Mouse (Mus musculus) layer of hippocampus, adult 18-20 months (tissue): Measurements from ENCODE around the gene Carf. TPM values are rescaled to one million over a fixed set of nuclear protein-coding genes. Genes with fewer than 3 reads are reported as not detected.
"Not testable (repeated sequence)": the region's sequence is repeated elsewhere in the genome, so short reads cannot be mapped to it uniquely, and the experiment has no call there.

Source experiments
- DNase-seq, 2 experiments: peaks; one replicate each; pipeline ENCODE4 v3.0.0; 2022; ENCODE audit warnings: low spot score in 2 of 2
- long read RNA-seq: library from polyadenylated mRNA; stranded (forward); transcript quantifications from one replicate; pipeline ENCODE4 v2.0.0, GENCODE M21; 2021
- total RNA-seq, 2 experiments: library from RNA; stranded (reverse); gene quantifications; 2 replicates each; pipeline ENCODE4 v1.2.3; 2021

The Carf gene
- 10 to 100 TPM; 23.9 to 29.1 TPM for total RNA-seq
- long read RNA-seq, partial matches to known transcripts: 0 of 4 reads
- long read RNA-seq, other reads (novel, unspliced or antisense): 4 of 4 reads

- DNase-seq: peak; percentile 96 to 99
These were observed at the start of gene Carf, which contains the start of gene Wdr12 for GRCm38 (mm10) chr1:60098024-60098781. Gene Carf (plus strand): TSS chr1:60098247. Gene Wdr12 (minus strand): TSS chr1:60098645.

- DNase-seq: no peak
These were observed 43.4 kb upstream of the Carf start for GRCm38 (mm10) chr1:60054659-60055058.

- no peak for DNase-seq
These were observed 41.7 kb upstream of the Carf start for GRCm38 (mm10) chr1:60056310-60056709.

DNA sequence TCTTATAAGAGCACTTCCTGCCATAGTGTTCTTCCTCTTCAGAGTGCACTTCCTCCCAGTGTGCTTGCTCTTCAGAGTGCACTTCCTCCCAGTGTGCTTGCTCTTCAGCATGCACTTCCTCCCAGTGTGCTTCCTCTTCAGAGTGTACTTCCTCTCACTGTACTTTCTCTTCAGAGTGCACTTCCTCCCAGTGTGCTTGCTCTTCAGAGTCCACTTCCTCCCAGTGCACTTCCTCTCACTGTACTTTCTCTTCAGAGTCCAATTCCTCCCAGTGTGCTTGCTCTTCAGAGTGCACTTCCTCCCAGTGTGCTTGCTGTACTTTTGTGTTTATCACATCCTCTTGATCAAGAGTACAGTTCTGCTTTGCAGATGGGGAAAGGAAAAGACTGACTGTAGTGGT, 27.3 kb upstream of the Carf start:
- DNase-seq: not testable (repeated sequence)

GRCm38 (mm10) chr1:60074935-60075334, 23.1 kb upstream of the Carf start:
- DNase-seq: no peak

- no peak for DNase-seq
These were observed 22.5 kb upstream of the Carf start for GRCm38 (mm10) chr1:60075590-60075989.

DNA sequence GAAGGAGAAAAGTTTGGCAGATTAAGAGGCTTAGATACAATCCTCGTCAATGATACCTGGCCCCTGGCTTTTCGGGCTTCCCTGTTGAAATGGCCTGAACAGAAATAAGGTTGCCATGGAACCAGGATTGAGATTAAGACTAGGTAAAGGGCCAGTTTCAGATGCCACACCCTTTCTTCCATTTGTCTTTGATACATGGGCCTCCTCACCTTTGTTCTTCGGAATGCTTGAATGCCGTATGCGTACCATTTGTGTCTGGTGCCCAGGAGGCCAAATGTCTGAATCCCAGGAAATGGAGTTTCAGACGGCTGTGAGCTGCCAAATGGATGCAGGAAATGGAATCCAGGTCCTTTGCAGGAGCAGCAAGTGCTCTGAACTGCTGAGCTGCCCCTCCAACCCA, 21.6 kb upstream of the Carf start:
- no peak for DNase-seq

DNA sequence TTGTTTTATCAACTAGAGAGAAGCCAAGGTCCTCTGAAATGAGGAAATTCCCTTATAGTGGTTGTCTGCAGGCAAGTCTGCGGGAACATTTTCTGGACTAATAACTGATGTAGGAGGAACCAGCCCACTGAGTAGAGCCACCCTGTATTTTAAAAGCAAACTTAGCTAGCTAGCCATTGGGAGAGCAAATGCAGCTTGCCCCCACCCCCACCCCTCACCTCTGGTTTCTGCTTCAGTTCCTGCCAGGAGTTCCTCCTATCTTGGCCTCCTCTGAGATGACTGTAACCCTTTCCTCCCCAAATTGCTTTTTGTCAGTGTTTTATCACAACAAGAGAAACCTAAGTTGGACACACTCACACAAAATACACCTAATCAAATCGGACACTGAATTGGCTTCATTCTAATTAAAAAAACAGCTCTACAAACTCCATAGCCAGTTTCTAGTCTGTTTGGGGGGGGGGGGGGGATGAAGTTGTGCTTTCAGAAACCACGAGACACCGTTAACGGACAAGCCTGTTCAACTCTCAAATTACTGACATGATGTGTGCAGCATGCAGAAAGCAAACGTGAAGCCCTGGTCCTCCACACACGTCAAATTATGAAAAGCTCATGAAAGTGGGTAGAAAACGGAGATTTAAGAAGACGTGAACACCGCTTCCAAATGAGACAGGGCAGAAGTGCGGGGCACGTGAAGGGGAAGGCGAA, 1.3 kb upstream of the Carf start:
- DNase-seq: no peak

DNA sequence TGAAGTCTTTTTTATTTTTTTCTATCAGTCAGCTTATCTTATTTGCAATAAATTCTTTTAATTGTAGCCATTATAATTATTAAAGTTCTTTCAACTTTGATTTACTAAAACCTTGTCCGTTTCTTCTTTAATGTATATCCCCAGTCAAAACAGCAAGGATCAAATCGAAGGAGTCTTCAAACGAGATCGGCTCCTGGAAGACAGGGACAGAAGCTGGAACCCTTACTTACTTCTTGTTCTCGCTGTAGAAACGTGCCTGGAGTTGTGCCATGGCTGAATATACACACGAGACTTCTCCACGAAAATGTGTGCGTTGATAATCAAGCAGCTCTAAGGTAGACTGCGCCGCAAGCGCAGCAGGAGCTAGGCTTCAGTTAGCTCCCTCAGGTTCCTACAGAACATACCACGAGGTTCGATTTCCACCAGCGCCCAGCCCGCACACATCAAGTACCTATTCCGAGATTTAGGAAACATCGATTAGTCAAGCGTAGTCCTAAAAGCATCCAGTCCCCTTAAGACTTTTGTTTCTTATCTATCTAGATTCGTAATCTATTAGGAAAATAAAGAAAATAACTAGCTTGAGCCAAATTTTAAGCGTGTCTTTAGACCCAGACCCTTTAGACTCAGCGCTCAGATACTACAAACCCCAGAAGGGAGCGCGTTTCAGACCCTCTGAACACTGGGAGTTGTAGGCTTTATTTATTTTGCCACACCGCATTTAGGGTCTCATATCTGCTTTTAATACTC, 597 bp upstream of the Carf start:
- peak; percentile 44 to 82 for DNase-seq

GRCm38 (mm10) chr1:60098839-60099238, 792 bp downstream of the Carf start:
- DNase-seq: no peak

DNA sequence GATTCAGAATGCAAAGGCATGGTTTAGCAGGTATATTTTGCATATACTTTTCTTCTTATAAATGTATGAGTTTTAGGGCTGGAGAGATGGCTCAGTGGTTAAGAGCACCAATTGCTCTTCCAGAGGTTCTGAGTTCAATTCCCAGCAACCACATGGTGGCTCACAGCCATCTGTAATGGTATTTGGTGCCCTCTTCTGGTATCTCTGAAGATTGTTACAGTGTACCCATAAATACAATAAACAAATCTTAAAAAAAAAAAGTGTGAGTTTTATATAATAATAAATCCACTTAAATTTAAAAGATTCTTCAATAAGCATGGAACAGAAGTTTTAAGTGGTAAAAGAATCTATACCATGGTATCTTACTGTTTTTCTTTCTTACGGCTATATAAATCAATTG, 6.5 kb downstream of the Carf start:
- no peak for DNase-seq

GRCm38 (mm10) chr1:60117721-60118455, 19.8 kb downstream of the Carf start:
- DNase-seq: no peak

DNA sequence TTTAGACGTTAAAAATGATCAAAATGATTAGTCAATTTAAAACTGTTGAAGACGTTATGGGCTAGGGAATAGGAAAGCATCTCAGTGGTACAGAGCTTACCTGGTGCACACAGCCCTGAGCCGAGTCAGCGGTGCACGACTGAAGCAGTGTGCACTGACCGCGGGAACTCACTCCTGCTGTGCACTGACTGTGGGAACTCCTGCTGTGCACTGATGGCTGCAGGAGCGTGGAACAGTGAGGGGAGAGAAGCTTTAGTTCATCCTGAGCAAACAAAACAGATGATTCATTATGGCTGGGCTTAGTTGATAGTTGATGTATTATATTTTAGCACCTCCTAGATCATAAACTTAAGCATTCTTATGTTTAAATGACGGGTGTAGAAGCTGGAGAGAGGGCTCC, 39.3 kb downstream of the Carf start:
- no peak for DNase-seq

GRCm38 (mm10) chr1:60152700-60153099, 54.7 kb downstream of the Carf start:
- no peak for DNase-seq

DNA sequence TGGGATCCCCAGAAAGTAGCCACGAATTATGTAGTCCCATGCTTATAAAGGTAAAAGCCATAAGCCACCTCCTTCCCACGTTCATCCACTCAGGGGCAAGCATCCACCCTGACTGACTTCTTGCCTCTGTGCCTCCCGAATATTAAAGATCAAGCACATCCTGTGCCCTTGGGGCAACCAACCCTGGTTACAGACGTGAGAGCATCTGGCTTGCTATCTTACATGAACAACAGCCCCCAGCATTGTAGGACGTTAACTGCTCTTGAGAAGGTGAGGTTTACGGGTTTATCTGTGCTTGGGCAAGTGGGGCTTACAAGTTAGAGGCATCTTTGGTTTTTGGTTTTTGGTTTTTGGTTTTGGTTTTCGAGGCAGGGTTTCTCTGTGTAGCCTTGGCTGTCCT, 58.6 kb downstream of the Carf start:
- no peak for DNase-seq

GRCm38 (mm10) chr1:60158411-60158810, 60.4 kb downstream of the Carf start:
- DNase-seq: peak in 1 of 2 experiments; percentile 17

DNA sequence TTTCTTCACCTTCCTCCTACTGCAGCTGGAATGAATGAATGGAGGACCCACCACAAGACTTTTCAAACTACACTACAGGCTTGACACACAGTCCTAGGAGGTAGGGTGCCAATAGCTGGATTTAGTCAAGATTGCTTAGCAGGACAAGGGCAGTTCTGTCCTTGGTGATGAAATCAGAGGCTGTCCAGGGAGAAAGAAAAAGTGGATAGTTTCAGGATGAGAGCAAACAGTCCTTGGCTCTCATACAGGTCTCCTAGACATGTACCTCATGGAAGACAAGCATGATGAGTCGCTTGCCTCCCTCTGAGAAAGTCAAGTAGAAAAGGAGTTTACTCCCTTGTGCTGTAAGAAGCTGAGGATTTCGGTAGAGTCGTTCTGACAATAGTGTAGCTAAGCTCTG, 65.6 kb downstream of the Carf start:
- DNase-seq: no peak

DNA sequence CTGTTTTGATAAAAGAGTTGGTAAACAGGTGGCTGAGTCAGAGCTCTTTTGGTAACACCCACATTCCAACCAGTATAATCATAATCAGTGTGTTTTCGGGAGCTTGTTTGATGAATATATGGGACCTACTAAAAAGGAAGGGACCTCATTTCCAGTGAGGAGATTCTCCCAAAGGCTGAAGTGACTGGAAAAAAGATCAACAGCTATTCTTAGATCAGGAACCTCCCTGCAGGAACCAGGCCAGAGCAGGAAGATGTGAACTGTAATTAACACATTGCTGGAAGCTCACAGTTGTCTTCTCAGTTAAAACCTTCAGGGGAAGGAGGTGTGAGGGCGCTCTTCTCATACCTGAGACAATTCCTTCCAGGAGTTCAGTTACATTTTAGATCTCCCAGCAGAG, 71.6 kb downstream of the Carf start:
- DNase-seq: no peak

GRCm38 (mm10) chr1:60170251-60170650, 72.2 kb downstream of the Carf start:
- DNase-seq: no peak

GRCm38 (mm10) chr1:60173119-60173518, 75.1 kb downstream of the Carf start:
- DNase-seq: no peak

- DNase-seq: not testable (repeated sequence)
These were observed 79.8 kb downstream of the Carf start for GRCm38 (mm10) chr1:60177814-60178213.
